Mouse (Mus musculus) intestine, embryonic 16.5 days (tissue): ENCODE data around the gene Pnkd. TPM values are rescaled to one million over a fixed set of nuclear protein-coding genes. Genes with fewer than 3 reads are reported as not detected.

Experiments
- ATAC-seq: fragments of 200-750 bp; cut with Nextera tagmentation; 2 replicates; pipeline ENCODE4 v1.8.0; 2017; ENCODE audit warnings: moderate TSS enrichment, moderate library complexity
- H3K27ac ChIP-seq: fragments of 300-500 bp; sonication (generic); 2 replicates; pipeline ENCODE4 v1.5.1; 2014; ENCODE audit warnings: mild to moderate bottlenecking, low read length
- H3K27me3 ChIP-seq: fragments of 300-500 bp; sonication (generic); replicated peaks from 2 replicates; pipeline ENCODE4 v1.6.1; 2014; ENCODE audit warnings: low read length, control low read depth, mixed read lengths; ENCODE audit not compliant: control insufficient read depth, insufficient read depth
- H3K36me3 ChIP-seq: fragments of 300-500 bp; sonication (generic); 2 replicates; pipeline ENCODE4 v1.6.1; 2014; ENCODE audit warnings: low read length, control low read depth; ENCODE audit not compliant: control insufficient read depth, insufficient read depth
- H3K4me1 ChIP-seq: fragments of 300-500 bp; sonication (generic); 2 replicates; pipeline ENCODE4 v1.6.1; 2014; ENCODE audit warnings: low read length, control low read depth, mixed read lengths; ENCODE audit not compliant: control insufficient read depth, insufficient read depth
- H3K4me2 ChIP-seq: fragments of 300-500 bp; sonication (generic); 2 replicates; pipeline ENCODE4 v1.6.1; 2014; ENCODE audit warnings: low read depth, low read length, control low read depth
- H3K4me3 ChIP-seq: fragments of 300-500 bp; sonication (generic); 2 replicates; pipeline ENCODE4 v1.5.1; 2014; ENCODE audit warnings: mild to moderate bottlenecking, low read length
- H3K9ac ChIP-seq: fragments of 300-500 bp; sonication (generic); 2 replicates; pipeline ENCODE4 v1.6.1; 2014; ENCODE audit warnings: low read depth, low read length
- H3K9me3 ChIP-seq: fragments of 300-500 bp; sonication (generic); 2 replicates; pipeline ENCODE4 v1.6.1; 2016; ENCODE audit warnings: low read length, control low read depth; ENCODE audit not compliant: control insufficient read depth
- WGBS: fragments of 180-500 bp; shearing (Covaris S2); extraction: QIAGEN DNeasy Blood & Tissue Kit; methylation state at CpG from one replicate; pipeline ENCODE4 v1.1.7; 2014; 5-methylcytosine and 5-hydroxymethylcytosine counted together
- polyA plus RNA-seq: library from polyadenylated mRNA; unstranded; fragments of >200 nt; fragmentation: Nextera tagmentation; extraction: Ambion mirVana; gene quantifications from 2 replicates; pipeline ENCODE4 v1.2.1, GENCODE M21; 2015

Pnkd gene
- polyA plus RNA-seq, 1 experiment from 2014 or later: 148 TPM

- Histone ChIP-seq H3K4me2 (no peak overlapping the region), H3K36me3 (0 out of 2 replicates have a peak, but pooled peaks cover 6% of the 10 kb centered on the region), H3K4me1 (no peaks in the 10 kb centered on the region), H3K27me3 (no peaks in the 10 kb centered on the region), H3K9me3 (no peaks in the 10 kb centered on the region), H3K9ac (no peak overlapping the region), H3K27ac (no peak overlapping the region), H3K4me3 (no peak overlapping the region)
- ATAC-seq: no peak
- 93% methylated on average over 9 of the region's 9 CpGs for WGBS
These were observed 68.9 kb downstream of the Pnkd start for GRCm38 (mm10) chr1:74353453-74354229.

GRCm38 (mm10) chr1:74357531-74357930 is 72.8 kb downstream of the Pnkd start:
- H3K36me3 ChIP-seq: no peaks in the 10 kb centered on the region
- H3K27me3 ChIP-seq: no peaks in the 10 kb centered on the region
- no peak overlapping the region for H3K9ac ChIP-seq
- no peaks in the 10 kb centered on the region for H3K9me3 ChIP-seq
- H3K4me1 ChIP-seq: no peaks in the 10 kb centered on the region
- H3K4me3 ChIP-seq: no peak overlapping the region
- H3K4me2 ChIP-seq: no peak overlapping the region
- ATAC-seq: no peak
- H3K27ac ChIP-seq: no peak overlapping the region

GRCm38 (mm10) chr1:74359952-74360517 is 75.3 kb downstream of the Pnkd start:
- Histone ChIP-seq H3K9me3 (no peaks in the 10 kb centered on the region), H3K9ac (no peak overlapping the region), H3K27ac (no peak overlapping the region), H3K4me1 (no peaks in the 10 kb centered on the region), H3K36me3 (no peaks in the 10 kb centered on the region), H3K4me2 (no peak overlapping the region), H3K4me3 (no peak overlapping the region), H3K27me3 (no peaks in the 10 kb centered on the region)
- 88% methylated on average over 5 of the region's 5 CpGs for WGBS
- no peak for ATAC-seq

GRCm38 (mm10) chr1:74361812-74362211 is 77.1 kb downstream of the Pnkd start, which contains the start of gene Catip:
Gene Catip, plus strand, starts transcription at chr1:74362108.
- H3K4me2 ChIP-seq: no peak within 1 kb of the TSS
- no peaks in the 10 kb centered on the region for H3K4me1 ChIP-seq
- H3K4me3 ChIP-seq: no peak within 1 kb of the TSS
- H3K36me3 ChIP-seq: no peaks in the 10 kb centered on the region
- no peak within 1 kb of the TSS for H3K9ac ChIP-seq
- 4% methylated on average over 2 of the region's 2 CpGs for WGBS
- no peaks in the 10 kb centered on the region for H3K27me3 ChIP-seq
- peak; percentile 76 for ATAC-seq
- no peaks in the 10 kb centered on the region for H3K9me3 ChIP-seq
- no peak within 1 kb of the TSS for H3K27ac ChIP-seq

- Histone ChIP-seq H3K27me3 (no peaks in the 10 kb centered on the region), H3K36me3 (no peaks in the 10 kb centered on the region), H3K9ac (no peak overlapping the region), H3K27ac (no peak overlapping the region), H3K4me2 (no peak overlapping the region), H3K9me3 (no peaks in the 10 kb centered on the region), H3K4me1 (no peaks in the 10 kb centered on the region), H3K4me3 (no peak overlapping the region)
- peak; percentile 14; the same call in 1 of the 2 replicates for ATAC-seq
- WGBS: 60% methylated on average over 17 of the region's 17 CpGs
These were observed 77.8 kb downstream of the Pnkd start for GRCm38 (mm10) chr1:74362325-74363229.

GRCm38 (mm10) chr1:74363437-74363836 is 78.7 kb downstream of the Pnkd start:
- Histone ChIP-seq H3K27ac (no peak overlapping the region), H3K27me3 (no peaks in the 10 kb centered on the region), H3K4me3 (no peak overlapping the region), H3K9me3 (no peaks in the 10 kb centered on the region), H3K9ac (no peak overlapping the region), H3K36me3 (no peaks in the 10 kb centered on the region), H3K4me1 (peaks cover 5% of the 10 kb centered on the region), H3K4me2 (no peak overlapping the region)
- 60% methylated on average over 5 of the region's 5 CpGs for WGBS
- ATAC-seq: no peak

- no peak overlapping the region for H3K4me2 ChIP-seq
- H3K36me3 ChIP-seq: no peaks in the 10 kb centered on the region
- no peaks in the 10 kb centered on the region for H3K9me3 ChIP-seq
- no peak overlapping the region for H3K9ac ChIP-seq
- H3K4me1 ChIP-seq: peaks cover 6% of the 10 kb centered on the region
- 69% methylated on average over 8 of the region's 8 CpGs for WGBS
- no peak overlapping the region for H3K27ac ChIP-seq
- no peaks in the 10 kb centered on the region for H3K27me3 ChIP-seq
- ATAC-seq: no peak
- H3K4me3 ChIP-seq: no peak overlapping the region
These were observed 79.5 kb downstream of the Pnkd start for GRCm38 (mm10) chr1:74364270-74364669.

GRCm38 (mm10) chr1:74367886-74368645 is 83.3 kb downstream of the Pnkd start:
- H3K9me3 ChIP-seq: no peaks in the 10 kb centered on the region
- H3K36me3 ChIP-seq: no peaks in the 10 kb centered on the region
- H3K27ac ChIP-seq: peak overlapping the region; percentile 41
- H3K4me2 ChIP-seq: peak overlapping the region; percentile 82
- peak overlapping the region; percentile 68 for H3K9ac ChIP-seq
- WGBS: 10% methylated on average over 34 of the region's 34 CpGs
- peak; percentile 93 for ATAC-seq
- peak overlapping the region; percentile 48 for H3K4me3 ChIP-seq
- peaks cover 6% of the 10 kb centered on the region for H3K4me1 ChIP-seq
- no peaks in the 10 kb centered on the region for H3K27me3 ChIP-seq

- Histone ChIP-seq H3K27me3 (no peaks in the 10 kb centered on the region), H3K4me2 (no peak overlapping the region), H3K9ac (no peak overlapping the region), H3K9me3 (no peaks in the 10 kb centered on the region), H3K36me3 (no peaks in the 10 kb centered on the region), H3K27ac (no peak overlapping the region), H3K4me1 (peaks cover 6% of the 10 kb centered on the region), H3K4me3 (no peak overlapping the region)
- ATAC-seq: no peak
- WGBS: 54% methylated on average over 4 of the region's 4 CpGs
These were observed 85.3 kb downstream of the Pnkd start for GRCm38 (mm10) chr1:74370040-74370439.
